Mouse (Mus musculus) embryo, embryonic 10 days (tissue): ENCODE measurements around the gene Pml.

Experiments used
- DNase-seq: peaks from one replicate; pipeline ENCODE4 v3.0.0-alpha.2; 2015; ENCODE audit warnings: low spot score

Pml gene

DNA sequence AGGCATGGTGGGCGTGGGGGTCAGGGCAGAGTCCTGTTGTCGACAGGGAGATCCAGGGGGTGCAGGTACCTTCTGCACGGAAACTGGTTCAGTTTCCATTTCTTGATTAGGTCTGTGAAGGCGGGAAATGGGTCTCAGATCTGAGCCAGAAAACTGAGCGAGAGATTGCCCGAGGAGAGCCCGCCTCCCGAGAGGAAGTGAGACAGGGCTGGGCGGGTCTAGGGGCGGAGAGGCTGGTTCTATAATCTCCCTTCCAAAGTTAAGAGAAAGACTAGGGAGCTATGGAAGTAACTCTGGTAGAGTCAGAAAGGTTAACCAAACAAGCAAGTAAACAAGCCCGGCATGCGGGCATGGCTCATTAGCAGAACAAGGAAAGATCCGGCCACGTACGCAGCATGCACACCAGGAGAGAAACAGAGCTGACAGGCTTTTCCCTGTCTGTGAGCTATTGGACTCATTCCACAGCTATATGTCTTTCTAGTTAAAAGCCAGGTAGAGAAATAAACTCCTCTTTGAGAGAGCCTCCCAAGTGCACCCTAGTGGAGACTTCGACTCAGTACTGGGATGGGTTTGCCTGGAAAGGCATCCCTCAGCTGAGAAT is at the start of gene Pml:
Pml (minus strand) TSS at position 195 of the 601 bp plus-strand sequence.
- peak; percentile 77 for DNase-seq

DNA sequence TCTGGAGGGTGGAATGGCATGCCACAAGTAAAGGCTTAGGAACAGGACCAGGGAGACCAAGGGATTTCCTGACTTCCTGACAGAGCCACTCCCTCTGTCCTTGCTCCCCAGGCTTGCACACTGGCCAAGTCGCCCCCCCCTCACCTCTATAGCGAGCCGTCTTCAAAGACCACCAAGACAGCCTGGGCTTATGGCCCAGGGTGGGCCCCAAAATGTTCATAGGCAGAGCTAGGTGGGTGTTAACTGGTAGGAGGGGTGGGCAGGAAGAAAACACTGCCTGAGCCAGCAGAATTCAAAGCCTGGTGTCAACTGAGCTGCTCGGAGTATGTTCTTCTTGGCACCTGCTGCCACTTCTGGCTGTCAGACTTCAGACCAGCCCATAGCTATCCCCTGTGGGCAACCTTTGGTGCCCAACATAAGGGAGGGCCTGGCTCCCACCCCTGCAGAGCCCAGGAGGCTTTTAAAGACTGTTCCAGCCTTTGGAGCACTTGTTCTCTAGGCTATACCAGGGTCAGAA is 48.4 kb upstream of the Pml start:
- DNase-seq: no peak

DNA sequence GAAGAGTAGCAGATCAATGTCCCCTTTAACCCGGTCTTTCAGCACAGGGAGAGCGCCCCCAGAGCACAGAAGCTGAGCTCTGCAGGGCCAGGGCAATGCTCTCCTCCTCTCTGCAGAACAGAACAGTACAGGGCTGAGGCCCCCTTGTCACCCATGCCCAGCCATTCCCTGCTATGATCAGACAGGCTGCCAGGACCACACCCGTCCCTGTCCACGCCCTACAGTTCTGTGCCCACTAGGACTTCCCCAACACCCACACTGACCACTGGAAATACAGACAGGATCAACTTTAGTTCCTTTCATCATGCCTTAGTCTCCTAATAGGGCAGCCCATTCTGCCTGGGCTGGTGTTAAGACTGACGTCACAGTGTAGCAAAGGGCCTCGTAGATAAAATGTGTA is 47.5 kb upstream of the Pml start:
- DNase-seq: no peak

DNA sequence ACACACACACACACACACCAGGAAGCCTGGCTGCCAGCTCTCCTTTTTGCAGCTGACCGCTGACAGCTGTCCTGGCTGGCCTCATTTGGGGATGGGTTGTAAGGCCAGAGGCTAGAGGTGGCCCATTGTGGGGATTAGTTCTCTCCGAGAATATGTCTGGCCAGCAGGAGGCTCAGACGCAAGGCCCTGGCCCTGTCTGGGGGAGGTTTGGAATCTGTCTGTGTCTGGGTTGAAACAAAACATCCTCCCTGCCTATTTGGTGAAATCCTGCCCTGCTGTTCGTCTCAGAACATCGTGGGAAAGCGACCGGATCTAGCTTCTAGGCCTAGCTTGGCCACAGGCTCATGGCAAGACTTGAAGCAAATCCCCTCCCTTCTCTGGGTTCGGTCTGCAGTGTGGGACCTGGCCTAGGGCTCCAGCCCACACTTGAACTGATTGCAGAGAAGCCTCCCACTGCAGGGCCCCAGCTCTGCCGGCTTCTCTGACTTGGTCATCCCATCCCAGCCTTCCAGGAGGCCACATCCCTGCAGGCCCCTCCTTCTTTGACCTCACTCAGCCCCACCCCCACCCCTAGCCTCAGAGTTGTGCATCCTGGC is 46.3 kb upstream of the Pml start:
- peak; percentile 61 for DNase-seq

DNA sequence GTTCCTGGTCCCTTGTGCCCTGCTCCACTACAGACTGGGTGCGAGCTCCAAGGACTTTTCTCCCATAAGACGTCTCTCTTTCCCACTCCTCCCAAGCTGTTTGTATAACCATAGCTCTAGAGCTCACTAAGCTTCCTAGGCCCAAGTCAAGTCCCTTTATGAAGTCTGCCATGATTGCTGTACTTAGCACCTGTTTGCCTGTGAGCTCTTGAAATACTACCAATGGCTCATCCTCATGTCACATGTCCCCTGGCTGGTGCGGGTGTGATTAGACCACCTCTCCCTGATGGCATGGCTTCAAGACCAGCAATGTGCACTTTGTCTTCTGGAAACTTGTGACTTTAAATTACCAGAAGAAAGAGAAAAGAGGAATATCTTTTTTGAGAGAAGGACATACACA is 45.8 kb upstream of the Pml start:
- DNase-seq: no peak

DNA sequence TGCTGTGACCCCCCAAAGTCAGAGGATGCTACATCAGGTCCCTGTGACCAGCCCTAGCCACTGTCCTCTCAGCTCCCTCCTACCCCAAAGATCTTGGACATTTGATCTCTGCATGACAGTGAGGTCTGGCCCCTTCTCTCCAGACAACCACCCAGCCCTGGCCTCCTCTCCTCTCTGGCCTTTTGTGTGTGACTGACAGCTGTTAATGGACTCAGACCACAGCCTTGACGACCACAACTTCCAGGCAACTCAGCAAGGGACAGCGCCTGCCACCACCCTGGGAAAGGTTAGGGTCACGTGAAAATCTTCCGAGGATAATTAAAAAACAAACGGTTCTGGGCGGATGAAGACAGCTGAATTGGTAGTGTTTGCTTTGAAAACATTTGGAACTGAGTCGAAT is 44.9 kb upstream of the Pml start:
- DNase-seq: no peak

DNA sequence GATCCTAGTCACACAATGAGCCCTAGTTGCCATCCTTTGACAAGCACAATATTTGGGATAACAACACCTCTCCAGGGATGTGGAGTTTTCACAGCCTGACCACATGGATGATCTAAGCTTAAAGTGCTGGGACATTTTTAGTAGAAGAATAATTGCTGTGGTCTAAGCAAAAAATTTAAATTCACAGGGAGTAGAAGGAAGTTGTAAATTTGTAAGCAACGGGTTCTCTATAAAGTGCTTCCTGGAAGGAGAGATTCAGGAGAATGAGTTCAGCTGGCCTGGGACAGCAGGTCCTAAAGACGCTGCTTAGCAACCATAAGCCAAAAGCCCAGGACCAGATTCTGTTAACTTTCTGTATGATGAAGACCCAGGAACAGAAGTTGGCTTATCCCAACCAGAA is 40.3 kb upstream of the Pml start:
- no peak for DNase-seq

DNA sequence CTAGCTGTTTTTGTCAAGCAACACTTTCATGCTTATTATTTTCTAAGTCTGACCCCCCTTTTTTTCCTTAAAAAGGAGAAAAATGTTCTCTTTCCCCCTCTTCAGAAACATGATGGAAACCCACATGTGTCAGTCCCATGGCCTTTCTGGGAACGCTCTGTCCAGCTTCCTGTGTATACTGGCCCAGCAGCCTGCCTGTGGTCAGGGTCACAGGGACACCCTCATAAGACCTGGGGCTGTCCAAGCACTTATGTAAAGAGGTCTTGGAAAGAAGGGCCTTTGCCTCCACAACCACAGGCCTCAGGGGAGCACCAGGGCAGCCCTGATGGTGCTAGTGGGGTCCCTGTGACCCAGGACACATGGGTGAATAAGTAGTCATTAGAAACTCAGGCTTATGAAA is 39.5 kb upstream of the Pml start:
- DNase-seq: no peak

DNA sequence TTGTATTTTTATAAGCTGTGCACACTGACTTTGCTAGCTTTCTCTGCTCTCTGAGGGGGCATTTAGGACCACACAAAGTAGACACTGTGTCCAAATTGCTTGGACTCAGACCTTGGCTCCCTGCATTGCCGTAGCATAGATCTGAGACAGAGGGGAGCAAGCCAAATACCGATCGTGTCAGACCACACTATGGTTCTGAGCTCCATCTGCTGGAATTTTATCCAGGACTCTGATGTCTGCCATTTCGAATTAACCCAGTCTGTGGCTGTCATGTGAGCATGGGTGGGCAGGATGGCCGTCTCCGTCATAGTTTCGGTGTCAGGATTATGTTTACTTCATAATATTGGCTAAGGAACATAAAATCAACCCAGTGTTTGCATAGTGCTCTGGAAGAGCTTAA is 33.8 kb upstream of the Pml start:
- DNase-seq: no peak

DNA sequence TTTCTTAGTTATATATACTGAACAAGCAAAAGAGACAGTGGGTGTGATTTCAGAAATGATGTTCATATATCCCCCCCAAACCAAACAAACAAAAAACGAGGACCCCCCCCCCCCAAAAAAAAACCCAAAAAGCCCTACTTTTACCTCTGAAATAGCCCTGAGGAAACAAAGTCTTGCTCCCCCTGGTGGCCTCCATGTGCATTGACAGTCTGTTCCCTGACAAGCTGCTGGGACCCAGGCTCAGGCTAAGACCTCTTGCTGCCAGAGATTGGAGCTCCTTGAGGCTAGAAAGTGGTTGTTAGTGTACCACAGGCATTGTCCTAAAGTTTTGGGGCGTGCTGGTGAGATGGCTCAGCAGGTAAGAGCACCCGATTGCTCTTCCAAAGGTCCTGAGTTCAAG is 32.0 kb upstream of the Pml start:
- peak; percentile 51 for DNase-seq

DNA sequence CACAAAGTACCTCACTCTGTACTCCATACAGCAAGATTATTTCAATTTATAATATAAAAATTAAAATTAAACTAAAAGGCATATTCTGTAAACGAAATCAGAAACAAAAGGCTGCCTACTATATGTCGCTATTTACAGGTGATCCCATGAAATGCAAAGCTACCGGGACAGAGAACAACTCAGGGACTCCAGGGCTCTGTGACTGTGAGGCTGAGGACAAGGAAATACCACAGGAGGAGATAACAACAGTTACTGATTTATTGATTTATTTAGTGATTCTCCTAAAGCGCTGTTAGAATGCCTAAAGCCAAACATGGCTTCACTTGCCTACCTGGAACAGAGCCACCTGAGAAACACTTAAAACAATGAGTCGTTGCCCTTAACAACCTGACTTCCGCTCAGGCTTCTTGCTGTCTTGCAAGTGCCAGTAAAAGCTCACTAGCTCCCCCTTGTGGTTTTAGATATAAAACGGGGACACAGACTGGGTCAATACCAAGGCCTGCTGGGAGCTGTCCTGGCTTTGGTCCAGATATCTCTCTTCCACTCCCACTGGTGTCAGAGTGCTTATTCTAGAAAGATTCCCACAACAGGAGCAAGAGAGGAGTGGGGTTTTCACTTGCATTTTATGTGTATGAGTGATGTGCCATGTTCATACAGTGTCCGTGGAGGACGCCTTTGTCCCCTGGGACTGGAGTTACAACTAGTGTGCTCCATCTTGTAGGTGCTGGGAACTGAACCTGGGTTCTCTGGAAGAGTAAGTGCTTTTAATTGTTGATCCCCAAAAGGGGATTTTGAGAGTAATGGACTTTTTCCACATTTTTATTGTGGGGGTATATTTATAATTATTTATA is 30.9 kb upstream of the Pml start:
- peak; percentile 89 for DNase-seq

DNA sequence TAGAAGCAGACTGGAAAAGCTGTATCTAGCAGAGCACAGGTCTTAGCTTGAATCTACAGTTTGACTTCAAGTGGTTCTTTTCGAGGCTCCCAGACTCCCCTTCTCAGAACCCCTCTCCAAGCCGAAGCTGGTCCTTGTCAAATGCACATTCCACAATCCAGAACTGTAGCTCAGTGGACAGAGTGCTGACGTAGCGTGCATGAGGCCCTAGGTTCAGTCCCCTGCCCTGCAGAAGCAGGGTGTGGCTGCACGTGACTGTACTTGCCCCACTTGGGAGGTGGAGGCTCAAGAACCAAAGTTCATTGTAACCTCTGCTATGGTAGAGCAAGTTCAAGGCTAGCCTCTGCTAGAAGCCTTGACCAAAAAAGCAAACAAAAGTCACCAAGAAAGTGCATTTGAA is 30.2 kb upstream of the Pml start:
- DNase-seq: no peak

DNA sequence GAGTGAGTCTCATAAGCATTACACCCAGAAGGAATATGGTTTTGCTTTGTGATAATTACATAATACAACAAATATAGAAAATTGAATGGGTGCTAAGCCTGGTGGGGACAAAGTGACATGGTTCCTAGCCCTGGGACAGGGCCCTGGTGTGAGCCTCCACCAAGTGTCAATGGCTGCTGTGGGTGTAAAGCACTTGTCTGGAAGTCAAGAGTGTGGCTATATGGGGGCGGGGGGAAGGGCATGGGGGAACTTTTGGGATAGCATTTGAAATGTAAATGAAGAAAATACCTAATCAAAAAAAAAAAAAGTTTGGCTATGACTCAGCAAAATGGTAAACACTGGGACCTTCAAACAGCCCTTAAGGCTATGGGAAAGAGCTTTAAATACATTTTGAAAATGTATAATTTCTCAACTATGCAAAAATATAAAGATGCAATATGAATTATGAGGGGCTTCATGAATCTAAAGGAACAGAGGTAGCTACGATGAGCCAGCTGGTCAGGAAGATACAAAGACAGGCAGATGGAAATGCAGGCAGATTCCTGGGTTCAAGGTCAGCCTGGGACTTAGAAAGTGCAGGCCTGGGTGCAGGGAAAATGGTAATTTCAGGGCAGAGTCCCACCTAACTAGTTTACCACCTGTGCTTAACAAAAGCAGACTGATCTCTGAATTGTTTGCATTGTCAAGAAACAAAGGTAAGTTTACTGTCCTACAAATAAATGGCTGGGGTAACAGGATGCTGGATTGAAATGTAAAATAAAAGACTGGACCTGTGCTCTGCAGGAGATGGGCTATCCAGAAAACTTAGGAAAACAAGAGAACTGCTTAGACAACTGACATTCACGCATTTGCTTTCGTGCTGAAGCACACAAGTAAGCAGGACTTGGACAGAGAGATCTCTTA is 29.5 kb upstream of the Pml start:
- no peak for DNase-seq

DNA sequence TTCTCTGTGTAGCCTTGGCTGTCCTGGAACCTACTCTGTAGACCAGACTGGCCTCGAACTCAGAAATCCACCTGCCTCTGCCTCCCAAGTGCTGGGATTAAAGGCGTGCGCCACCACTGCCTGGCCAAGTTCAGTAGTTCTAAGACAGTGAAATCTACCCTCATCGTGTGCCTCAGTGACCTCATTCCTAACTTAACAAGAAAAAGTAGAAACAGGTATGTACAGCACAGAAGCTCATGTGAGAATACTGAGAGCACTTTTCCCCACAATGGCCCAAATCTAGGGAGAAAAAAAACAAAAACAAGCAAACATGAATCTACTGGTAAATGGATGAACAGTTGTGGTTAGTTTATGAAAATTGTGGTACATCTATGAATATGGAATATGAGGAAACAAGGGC is 28.7 kb upstream of the Pml start:
- no peak for DNase-seq

DNA sequence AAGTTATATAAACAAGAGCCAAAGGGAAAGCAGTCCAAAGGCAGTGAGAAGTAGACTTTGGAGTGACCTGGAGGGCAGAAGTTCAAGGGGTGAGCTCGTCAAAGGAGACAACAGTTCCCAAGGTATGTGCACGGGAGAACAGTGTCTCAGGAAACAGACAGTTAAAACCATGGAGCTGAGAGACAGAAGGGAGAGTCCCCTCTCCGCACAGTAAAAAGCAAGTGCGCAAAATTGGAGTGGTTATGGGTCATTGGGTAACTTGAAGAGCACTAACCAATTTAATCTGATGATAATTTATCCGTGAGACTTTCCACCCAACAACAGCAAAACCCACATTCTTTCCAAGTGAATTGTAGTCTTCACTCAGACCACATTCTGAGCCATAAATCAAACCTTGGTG is 26.8 kb upstream of the Pml start:
- DNase-seq: no peak

DNA sequence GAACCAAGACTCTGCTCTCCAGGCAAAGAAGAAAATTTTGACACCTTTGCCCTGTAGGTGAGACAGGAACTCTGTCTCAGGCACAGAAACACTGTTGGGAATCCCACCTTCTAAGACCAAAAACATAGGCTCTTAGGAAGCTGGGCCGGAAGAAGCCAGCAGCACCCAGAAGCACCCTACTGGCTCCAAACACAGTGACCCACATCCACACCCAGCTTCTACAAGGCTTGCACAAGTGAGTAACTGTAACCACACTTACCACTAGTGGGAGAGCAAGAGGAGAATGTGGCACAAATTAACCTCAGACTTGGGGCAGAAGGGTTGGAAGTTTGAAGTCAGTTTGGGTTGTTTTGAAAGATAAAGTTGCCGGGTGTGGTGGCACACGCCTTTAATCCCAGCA is 26.2 kb upstream of the Pml start:
- no peak for DNase-seq

DNA sequence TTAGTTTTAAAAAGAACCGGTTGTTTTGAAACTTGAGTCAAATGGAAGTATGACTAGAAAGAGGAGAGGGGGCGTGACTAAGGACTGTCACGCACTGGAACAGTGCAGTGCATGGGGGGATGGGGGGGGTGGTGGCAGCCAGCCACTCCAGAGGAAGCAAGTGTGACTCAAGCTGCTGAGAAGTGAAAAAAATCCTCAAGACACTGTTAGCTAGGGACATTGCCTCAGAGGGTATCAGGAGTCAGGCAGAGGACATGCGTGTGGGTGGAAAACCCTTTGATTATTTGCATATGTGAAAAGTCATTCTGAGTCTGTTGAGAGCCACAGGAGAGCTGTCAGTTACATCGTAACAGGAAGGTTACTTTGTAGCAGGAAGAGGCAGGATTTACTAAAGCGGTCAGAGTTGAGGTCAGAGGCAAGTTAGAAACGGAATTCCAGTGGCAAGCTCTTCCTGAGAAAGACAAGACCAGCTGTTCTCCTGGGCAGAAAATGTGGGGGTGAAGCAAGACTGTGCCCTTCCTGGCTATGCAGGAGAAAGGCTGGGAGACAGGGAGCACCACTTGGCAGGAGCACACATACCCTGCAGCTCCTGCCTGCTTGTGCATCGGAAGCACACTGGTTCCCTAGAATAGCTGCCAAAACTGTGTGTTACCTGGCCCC is 25.7 kb upstream of the Pml start:
- peak; percentile 33 for DNase-seq

DNA sequence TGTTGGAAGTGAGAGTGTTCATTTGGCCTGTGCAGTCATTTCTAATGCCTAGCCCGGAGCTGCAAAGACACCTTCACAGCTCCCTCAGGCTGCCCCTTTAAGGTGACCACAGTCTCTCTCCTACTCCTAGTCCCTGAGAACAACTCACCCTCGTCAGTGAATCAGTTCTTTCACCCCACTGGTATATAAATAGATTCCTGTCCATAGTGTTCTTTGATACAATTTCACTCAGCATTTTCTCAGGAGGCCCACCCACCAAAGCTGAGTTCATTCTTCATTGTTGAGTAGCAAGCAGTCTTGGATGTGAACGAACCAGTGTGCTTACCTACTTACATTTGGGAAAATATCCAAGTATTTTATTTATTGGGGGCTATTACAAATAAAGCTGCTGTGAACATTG is 25.0 kb upstream of the Pml start:
- no peak for DNase-seq

DNA sequence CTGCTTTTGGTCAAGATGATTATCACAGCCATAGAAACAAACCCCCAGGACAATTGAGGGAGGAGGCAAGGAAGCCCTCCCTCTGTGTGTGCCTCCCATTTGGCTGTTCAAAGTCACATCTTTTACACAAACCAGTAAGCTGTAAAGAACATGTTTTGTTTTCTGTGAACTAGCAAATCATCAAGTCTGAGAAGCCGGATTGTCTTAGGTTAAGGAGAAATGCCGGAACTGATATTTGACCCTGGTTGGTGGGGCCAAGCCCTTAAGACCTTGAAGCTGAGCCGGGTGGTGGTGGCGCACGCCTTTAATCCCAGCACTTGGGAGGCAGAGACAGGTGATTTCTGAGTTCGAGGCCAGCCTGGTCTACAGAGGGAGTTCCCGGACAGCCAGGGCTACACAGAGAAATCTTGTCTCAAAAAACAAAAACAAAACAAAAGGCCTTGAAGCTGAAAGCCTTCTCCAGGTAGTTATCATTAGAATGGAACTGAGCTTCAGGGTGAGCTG is 24.6 kb upstream of the Pml start:
- no peak for DNase-seq

DNA sequence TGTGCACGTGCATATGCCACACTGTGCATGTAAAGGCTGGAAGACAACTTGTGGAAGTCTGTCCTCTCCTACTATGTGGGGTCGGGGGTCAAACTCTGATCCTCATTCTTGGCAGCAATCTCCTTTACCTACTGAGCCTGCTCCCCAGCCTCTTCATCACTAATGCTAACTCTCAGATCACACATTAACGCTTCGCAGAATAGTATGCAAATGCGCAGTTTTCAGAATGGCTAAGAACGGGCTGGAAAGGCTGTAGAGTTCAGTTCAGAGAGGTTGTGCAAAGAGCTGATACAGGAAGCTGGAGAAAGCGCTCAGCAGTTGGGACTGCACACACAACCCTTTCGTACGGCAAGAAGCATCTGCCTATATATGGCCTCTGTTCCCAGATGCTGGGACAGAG is 23.3 kb upstream of the Pml start:
- no peak for DNase-seq

DNA sequence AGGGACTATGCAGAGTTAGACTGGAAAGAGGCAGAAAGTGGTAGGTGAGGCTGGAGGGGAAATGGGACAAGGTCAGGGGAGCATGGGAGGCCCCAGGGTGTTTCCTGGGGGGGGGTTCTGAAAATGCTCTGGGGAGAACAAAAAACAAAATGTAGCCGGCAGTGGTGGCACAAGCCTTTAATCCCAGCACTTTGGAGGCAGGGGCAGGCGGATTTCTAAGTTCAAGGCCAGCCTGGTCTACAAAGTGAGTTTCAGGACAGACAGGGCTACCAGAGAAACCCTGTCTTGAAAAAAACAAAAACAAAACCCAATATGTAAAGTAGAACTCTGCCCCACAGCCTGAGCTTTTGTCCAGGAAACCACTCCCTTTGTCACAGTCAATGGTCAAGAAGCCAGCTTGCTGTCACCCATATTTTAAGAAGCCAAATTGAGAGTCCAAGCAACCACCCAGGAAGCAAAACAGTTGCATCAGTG is 22.5 kb upstream of the Pml start:
- DNase-seq: no peak
